Mouse (Mus musculus): ENCODE data around the gene Pxmp4.

GRCm38 (mm10) chr2:154572996-154573395, 30.5 kb downstream of the Pxmp4 start:
- TF ChIP-seq CTCF (IDR thresholded peaks at IDR 0.05; ENCODE audit: extremely low read depth, insufficient read length, insufficient replicate concordance, low read depth, low read length) (no peak), POLR2A (IDR thresholded peaks at IDR 0.05; ENCODE audit: low read depth, low read length) (no peak)
